Mouse (Mus musculus): ENCODE measurements around the gene Epb41l5.

Epb41l5 gene

DNA sequence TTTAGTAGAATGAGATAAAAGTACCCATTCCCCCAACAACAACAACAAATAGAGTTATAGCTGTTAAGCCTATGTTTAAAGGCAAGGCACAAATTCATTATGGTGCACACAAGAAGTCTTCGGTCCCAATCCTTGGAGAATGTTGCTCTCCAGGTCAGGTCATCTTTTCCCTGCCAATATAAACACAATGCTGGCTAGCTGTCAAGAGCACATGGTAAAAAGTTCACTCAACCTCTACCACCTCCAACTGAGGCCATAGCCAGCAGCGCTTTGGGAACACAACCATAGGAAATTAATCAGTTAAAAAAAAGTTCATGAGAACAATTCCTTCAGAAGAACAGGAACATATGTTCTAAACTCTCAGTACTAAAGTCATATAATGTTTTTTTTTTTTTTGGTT is 58.8 kb downstream of the Epb41l5 start:
- no peak for DNase-seq

DNA sequence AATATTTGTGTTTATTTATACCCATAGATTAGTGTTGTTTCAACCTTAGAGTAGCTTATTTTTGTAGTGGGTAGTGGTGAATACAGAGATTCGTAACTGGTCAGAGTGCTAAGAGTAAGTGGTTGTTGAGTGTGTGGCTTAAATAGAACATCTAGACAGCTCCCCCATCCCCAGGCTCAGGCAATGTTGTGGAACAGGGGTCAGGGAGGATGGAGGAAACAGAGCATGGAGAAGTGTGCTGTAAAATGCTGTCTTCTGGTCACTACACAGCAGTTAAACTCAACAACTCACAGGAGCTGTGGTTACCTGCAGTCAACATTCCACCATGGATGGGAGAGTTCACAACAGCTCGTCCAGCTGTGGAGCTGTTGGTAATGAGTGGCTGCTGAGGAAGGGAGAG is 63.8 kb downstream of the Epb41l5 start:
- DNase-seq: no peak

DNA sequence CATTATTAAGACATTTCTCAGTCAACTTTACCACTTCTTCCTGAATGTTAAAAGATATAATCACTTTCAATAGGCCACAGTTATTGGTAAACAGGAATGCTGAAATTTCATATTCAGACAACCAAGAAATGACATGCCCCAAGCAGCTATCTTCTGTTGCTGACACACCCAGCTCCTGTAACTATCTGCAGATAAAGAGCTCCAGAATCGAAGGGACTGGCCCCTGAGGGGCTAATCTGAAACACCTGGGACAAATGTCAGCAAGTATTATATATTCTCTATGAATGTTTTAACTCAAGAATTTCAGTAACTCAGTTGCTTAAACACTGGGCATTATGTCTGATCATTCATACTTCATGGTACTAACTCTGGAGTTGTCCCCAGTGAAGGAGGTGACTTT is 78.7 kb downstream of the Epb41l5 start:
- DNase-seq: no peak

- no peak for DNase-seq
Measured at GRCm38 (mm10) chr1:119565531-119565930, 83.3 kb downstream of the Epb41l5 start.

GRCm38 (mm10) chr1:119557641-119558395 is 91.0 kb downstream of the Epb41l5 start:
- no peak for DNase-seq

DNA sequence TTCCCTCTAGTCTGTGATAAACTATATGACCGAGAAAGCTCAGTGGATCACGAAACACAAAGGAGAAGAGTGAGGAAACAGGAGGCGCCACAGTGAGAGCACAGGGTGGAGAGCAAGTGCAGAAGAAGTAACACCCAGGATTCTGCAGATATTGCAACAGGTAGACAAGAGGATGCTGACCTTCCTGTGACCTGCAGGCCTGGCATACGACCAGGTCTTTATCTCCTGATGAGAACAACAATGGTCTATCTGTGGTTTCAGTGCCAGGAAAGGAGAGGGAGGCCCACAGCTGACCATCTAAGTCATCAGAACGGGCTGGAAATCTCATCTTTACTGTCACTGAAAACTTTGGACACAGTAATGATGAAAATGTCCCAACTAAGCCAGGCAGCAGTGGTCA is 93.1 kb downstream of the Epb41l5 start:
- no peak for DNase-seq

- DNase-seq: no peak
Measured at GRCm38 (mm10) chr1:119551651-119552050, 97.1 kb downstream of the Epb41l5 start.

- no peak for DNase-seq
Measured at GRCm38 (mm10) chr1:119550064-119550463, 98.7 kb downstream of the Epb41l5 start.

DNA sequence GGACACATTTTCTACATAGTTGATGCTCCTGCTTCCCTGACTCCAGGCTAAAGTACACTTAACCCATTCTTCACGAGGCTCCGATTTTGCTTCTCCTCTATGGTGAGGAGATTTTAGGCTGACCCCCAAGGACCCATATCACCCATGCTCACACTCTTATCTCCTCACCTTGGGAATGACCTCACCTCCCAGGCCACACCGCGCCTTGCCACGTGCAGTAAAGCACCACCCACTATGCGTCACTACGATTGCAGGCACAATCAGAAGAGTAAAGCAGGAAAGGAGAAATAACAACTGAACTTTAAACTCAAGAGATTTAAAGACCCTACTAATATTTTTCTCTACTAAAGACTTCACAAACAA is 99.5 kb downstream of the Epb41l5 start:
- no peak for DNase-seq

- DNase-seq: peak; percentile 70
Measured at GRCm38 (mm10) chr1:119548668-119549326, 100.0 kb downstream of the Epb41l5 start.

DNA sequence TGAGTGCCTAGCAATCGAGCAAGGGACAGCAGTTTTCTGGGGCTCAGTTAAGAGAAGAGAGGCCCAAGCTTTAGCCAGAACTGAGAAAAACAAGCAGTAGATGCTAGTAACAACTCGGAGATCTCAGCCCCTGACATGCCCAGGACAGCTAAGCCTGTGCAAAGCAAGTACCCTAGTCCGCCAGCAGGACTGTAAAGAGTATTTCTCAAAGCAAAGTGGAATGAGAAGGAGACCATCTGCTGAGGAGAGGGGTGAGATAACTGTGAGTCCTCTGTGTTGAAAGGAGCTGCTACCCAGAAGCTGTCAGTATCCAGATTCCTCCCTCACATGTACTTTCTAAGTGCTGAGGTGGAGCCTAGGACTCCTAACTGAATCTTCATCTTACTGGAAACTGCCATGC is 102.3 kb downstream of the Epb41l5 start:
- no peak for DNase-seq

GRCm38 (mm10) chr1:119545671-119546070 is 103.1 kb downstream of the Epb41l5 start:
- DNase-seq: no peak

DNA sequence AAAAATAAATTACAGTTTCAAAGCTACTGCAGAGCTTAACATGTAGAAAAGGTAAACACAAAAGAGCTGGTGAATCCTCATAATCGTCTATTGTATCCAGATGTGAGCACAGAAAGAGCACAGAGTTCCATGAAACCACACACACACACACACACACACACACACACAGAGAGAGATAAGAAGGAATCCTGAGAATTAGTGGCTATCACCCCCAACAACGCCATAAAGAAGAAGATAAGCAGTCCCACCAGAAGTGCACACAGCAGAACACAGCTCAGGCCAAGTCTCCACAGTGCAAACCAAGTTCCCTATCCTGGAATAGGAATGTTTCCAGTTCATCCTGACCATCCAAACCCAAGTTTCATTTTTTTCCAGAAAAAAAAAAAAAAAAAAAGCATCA is 103.6 kb downstream of the Epb41l5 start:
- DNase-seq: no peak

- DNase-seq: no peak
Measured at GRCm38 (mm10) chr1:119544611-119545155, 104.1 kb downstream of the Epb41l5 start.

DNA sequence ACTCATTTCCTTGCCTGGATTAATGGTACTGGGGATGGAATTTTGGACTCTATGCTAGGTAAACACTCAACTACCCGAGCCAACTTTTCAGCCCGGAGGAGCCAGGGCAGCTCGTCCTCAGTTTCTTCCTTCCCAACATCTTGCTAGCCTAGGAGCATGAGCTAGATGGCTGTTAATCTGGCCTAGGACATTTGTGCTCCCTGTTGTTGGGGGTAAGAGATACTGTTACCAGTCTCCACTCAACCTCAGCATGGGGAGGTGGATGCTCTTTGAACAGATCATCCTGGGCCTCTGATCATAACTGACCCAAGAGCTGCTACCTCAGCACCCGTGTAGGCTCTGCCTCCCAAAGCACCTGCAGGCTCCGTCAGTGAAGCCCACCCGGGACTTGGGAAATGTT is 105.5 kb downstream of the Epb41l5 start:
- DNase-seq: no peak

GRCm38 (mm10) chr1:119541570-119541969 is 107.2 kb downstream of the Epb41l5 start:
- no peak for DNase-seq

- DNase-seq: no peak
Measured at GRCm38 (mm10) chr1:119540836-119541557, 107.8 kb downstream of the Epb41l5 start.

- no peak for DNase-seq
Measured at GRCm38 (mm10) chr1:119539252-119539651, 109.5 kb downstream of the Epb41l5 start.

DNA sequence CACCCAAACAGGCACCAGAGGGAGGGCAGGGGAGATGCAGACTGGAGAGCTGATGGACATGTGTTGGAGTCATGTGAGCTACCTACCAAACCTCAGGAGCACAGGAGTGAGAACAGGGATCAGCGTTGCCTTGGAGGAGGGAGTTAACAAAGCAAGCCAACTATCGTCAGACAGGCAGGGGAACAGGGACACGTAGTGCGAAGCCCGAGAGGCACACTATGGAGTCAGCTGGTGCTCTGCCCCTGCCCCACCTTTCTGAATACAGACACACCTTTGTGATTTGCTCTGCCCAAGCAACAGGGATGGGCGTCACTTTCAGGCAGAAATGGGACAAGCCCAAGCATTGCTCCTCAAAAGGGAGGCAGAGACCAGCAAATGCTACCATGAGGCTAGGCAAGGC is 111.1 kb downstream of the Epb41l5 start:
- DNase-seq: no peak

DNA sequence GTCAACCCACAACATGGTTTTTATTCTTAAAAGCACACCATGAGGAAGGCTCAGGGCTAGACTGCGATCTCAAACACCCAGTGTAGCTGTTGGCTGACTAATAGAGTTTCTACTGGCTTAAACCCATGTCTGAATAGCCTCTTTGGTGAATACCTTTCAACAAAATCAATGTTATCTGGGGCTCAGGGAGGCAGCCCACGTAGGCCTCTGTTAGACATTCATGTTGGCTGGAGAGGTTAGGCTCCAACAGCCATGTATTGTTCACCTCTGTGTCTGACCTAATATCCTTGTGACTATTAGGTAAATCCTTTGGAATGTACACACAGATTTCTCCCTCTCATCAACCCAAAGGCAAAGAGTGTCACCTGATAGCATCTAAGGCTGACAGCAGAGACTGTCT is 112.7 kb downstream of the Epb41l5 start:
- no peak for DNase-seq

DNA sequence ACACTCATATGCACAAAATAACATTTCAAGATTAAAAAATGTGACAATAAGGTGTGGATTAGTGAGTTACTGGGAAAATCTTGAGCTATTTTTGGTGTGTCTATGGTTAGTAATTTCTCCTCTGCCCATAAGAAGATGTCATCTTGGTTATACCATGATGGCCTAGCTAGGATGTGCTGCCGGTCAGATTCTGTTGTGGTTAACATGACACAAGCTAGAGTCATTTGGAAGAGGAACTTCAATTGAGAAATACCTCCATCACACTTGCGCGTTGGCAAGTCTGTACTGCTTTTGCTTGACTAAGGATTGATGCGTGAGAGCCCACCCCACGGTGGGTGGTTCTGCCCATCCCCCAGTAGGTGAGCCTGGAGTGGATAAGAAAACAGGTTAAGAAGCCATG is 114.5 kb downstream of the Epb41l5 start:
- no peak for DNase-seq

GRCm38 (mm10) chr1:119533093-119533805 is 115.6 kb downstream of the Epb41l5 start:
- no peak for DNase-seq

DNA sequence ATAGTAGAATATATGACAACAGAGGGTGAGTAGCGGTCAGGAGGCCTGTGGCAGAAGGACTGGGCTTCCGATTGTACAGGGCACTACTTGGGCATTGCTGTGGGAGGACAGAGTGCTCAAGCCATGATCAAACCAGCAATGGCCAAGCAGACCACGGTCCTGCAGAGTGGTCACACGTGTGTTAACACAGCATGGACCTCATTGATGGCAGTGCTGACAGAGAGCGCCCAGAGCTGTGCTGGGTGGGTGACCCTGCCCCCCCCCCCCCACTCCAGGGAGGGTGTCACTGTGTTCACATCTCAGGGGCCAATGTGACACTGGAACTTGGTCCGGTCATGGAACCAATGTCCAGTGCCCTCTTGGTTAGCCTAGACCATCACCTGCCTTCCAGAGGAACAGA is 116.6 kb downstream of the Epb41l5 start:
- DNase-seq: no peak

All from thymus, postnatal 25 days (tissue).